Mouse (Mus musculus): Measurements from ENCODE around the gene Zbtb26. TPM values are rescaled to one million over a fixed set of nuclear protein-coding genes. Genes with fewer than 3 reads are reported as not detected.

Gene Zbtb26
- polyA plus RNA-seq, 1 experiment from 2014 or later, result 7.6 TPM

GRCm38 (mm10) chr2:37460707-37461106 lies 17.8 kb upstream of the Zbtb26 start:
- Histone ChIP-seq H3K27me3 (replicated peaks; ENCODE audit: control insufficient read depth, insufficient read depth, low read length) (no peaks in the 10 kb centered on the region), H3K4me3 (ENCODE audit: low read depth, low read length) (no peak overlapping the region), H3K36me3 (ENCODE audit: control insufficient read depth, insufficient read depth, low read length) (peaks cover 4% of the 10 kb centered on the region; the same call in 1 of the 2 replicates), H3K9me3 (ENCODE audit: control insufficient read depth, low read length) (no peaks in the 10 kb centered on the region; the same call in 1 of the 2 replicates), H3K27ac (ENCODE audit: low read depth, low read length) (no peak overlapping the region), H3K4me1 (replicated peaks; ENCODE audit: control insufficient read depth, insufficient read depth, low read length) (no peaks in the 10 kb centered on the region), H3K4me2 (no peak overlapping the region), H3K9ac (ENCODE audit: low read depth, low read length) (no peak overlapping the region)
- WGBS, result 93% methylated on average over 4 of the region's 4 CpGs
- ATAC-seq (replicated peaks; ENCODE audit: low FRiP score), result no peak
- no peak for DNase-seq (ENCODE audit: low spot score)

GRCm38 (mm10) chr2:37452376-37452760 lies 9.4 kb upstream of the Zbtb26 start:
- Histone ChIP-seq H3K9me3 (ENCODE audit: control insufficient read depth, low read length) (no peaks in the 10 kb centered on the region), H3K4me2 (peak overlapping the region; percentile 95), H3K9ac (ENCODE audit: low read depth, low read length) (peak overlapping the region; percentile 87), H3K4me3 (ENCODE audit: low read depth, low read length) (peak overlapping the region; percentile 94), H3K4me1 (replicated peaks; ENCODE audit: control insufficient read depth, insufficient read depth, low read length) (peaks cover 2% of the 10 kb centered on the region; the same call in 1 of the 2 replicates), H3K36me3 (ENCODE audit: control insufficient read depth, insufficient read depth, low read length) (no peaks in the 10 kb centered on the region), H3K27ac (ENCODE audit: low read depth, low read length) (peak overlapping the region; percentile 66; the same call in 1 of the 2 replicates), H3K27me3 (replicated peaks; ENCODE audit: control insufficient read depth, insufficient read depth, low read length) (no peaks in the 10 kb centered on the region)
- ATAC-seq (replicated peaks; ENCODE audit: low FRiP score) (peak; percentile 74), DNase-seq (ENCODE audit: low spot score) (no peak)
- under 1% methylated on average over 18 of the region's 24 CpGs for WGBS

- Histone ChIP-seq H3K9me3 (ENCODE audit: control insufficient read depth, low read length) (no peaks in the 10 kb centered on the region), H3K36me3 (ENCODE audit: control insufficient read depth, insufficient read depth, low read length) (no peaks in the 10 kb centered on the region), H3K27me3 (replicated peaks; ENCODE audit: control insufficient read depth, insufficient read depth, low read length) (no peaks in the 10 kb centered on the region), H3K9ac (ENCODE audit: low read depth, low read length) (peak overlapping the region; percentile 87), H3K4me1 (replicated peaks; ENCODE audit: control insufficient read depth, insufficient read depth, low read length) (peaks cover 2% of the 10 kb centered on the region; the same call in 1 of the 2 replicates), H3K4me2 (peak overlapping the region; percentile 95), H3K27ac (ENCODE audit: low read depth, low read length) (peak overlapping the region; percentile 66; the same call in 1 of the 2 replicates), H3K4me3 (ENCODE audit: low read depth, low read length) (peak overlapping the region; percentile 94)
- DNase-seq (ENCODE audit: low spot score), result peak; percentile 90
- ATAC-seq (replicated peaks; ENCODE audit: low FRiP score), result peak; percentile 99
- 8% methylated on average over 40 of the region's 44 CpGs for WGBS
Measured at GRCm38 (mm10) chr2:37451667-37452375, 8.9 kb upstream of the Zbtb26 start.

- Histone ChIP-seq H3K9ac (ENCODE audit: low read depth, low read length) (peak overlapping the region; percentile 93), H3K4me2 (peak overlapping the region; percentile 90), H3K27ac (ENCODE audit: low read depth, low read length) (peak overlapping the region; percentile 85), H3K9me3 (ENCODE audit: control insufficient read depth, low read length) (no peaks in the 10 kb centered on the region), H3K4me3 (ENCODE audit: low read depth, low read length) (peak overlapping the region; percentile 91), H3K27me3 (replicated peaks; ENCODE audit: control insufficient read depth, insufficient read depth, low read length) (no peaks in the 10 kb centered on the region), H3K4me1 (replicated peaks; ENCODE audit: control insufficient read depth, insufficient read depth, low read length) (peaks cover 7% of the 10 kb centered on the region), H3K36me3 (ENCODE audit: control insufficient read depth, insufficient read depth, low read length) (no peaks in the 10 kb centered on the region; the same call in 1 of the 2 replicates)
- DNase-seq (ENCODE audit: low spot score) (peak; percentile 35), ATAC-seq (replicated peaks; ENCODE audit: low FRiP score) (peak; percentile 11; the same call in 1 of the 2 replicates)
- 30% methylated on average over 7 of the region's 7 CpGs for WGBS
Measured at GRCm38 (mm10) chr2:37431609-37432008, 11.3 kb downstream of the Zbtb26 start.

- DNase-seq (ENCODE audit: low spot score), result peak; percentile 80
- WGBS, result under 1% methylated on average over 38 of the region's 38 CpGs
Measured at GRCm38 (mm10) chr2:37430593-37431464, 12.1 kb downstream of the Zbtb26 start.

GRCm38 (mm10) chr2:37423671-37424070 lies 19.3 kb downstream of the Zbtb26 start:
- Histone ChIP-seq H3K4me1 (replicated peaks; ENCODE audit: control insufficient read depth, insufficient read depth, low read length) (peaks cover 9% of the 10 kb centered on the region; the same call in 1 of the 2 replicates), H3K4me3 (ENCODE audit: low read depth, low read length) (no peak overlapping the region), H3K4me2 (no peak overlapping the region), H3K9me3 (ENCODE audit: control insufficient read depth, low read length) (no peaks in the 10 kb centered on the region), H3K27ac (ENCODE audit: low read depth, low read length) (no peak overlapping the region), H3K36me3 (ENCODE audit: control insufficient read depth, insufficient read depth, low read length) (no peaks in the 10 kb centered on the region; the same call in 1 of the 2 replicates), H3K9ac (ENCODE audit: low read depth, low read length) (no peak overlapping the region), H3K27me3 (replicated peaks; ENCODE audit: control insufficient read depth, insufficient read depth, low read length) (no peaks in the 10 kb centered on the region)
- no peak for ATAC-seq (replicated peaks; ENCODE audit: low FRiP score)
- no peak for DNase-seq (ENCODE audit: low spot score)
- 49% methylated on average over 3 of the region's 3 CpGs for WGBS

More at GRCm38 (mm10) chr2:37430593-37431464, 12.1 kb downstream of the Zbtb26 start:
- Histone ChIP-seq H3K9ac (ENCODE audit: low read depth, low read length) (peak overlapping the region; percentile 93), H3K27me3 (replicated peaks; ENCODE audit: control insufficient read depth, insufficient read depth, low read length) (no peaks in the 10 kb centered on the region), H3K27ac (ENCODE audit: low read depth, low read length) (peak overlapping the region; percentile 85), H3K36me3 (ENCODE audit: control insufficient read depth, insufficient read depth, low read length) (no peaks in the 10 kb centered on the region; the same call in 1 of the 2 replicates), H3K4me1 (replicated peaks; ENCODE audit: control insufficient read depth, insufficient read depth, low read length) (peaks cover 7% of the 10 kb centered on the region), H3K4me2 (peak overlapping the region; percentile 90), H3K4me3 (ENCODE audit: low read depth, low read length) (peak overlapping the region; percentile 91), H3K9me3 (ENCODE audit: control insufficient read depth, low read length) (no peaks in the 10 kb centered on the region)
- ATAC-seq (replicated peaks; ENCODE audit: low FRiP score), result peak; percentile 94

GRCm38 (mm10) chr2:37422306-37423304 lies 20.3 kb downstream of the Zbtb26 start, which contains the start of gene Rc3h2:
Rc3h2 (minus strand) TSS chr2:37422903.
- Histone ChIP-seq H3K36me3 (ENCODE audit: control insufficient read depth, insufficient read depth, low read length) (no peaks in the 10 kb centered on the region), H3K27me3 (replicated peaks; ENCODE audit: control insufficient read depth, insufficient read depth, low read length) (no peaks in the 10 kb centered on the region), H3K9ac (ENCODE audit: low read depth, low read length) (peak within 1 kb of the TSS; percentile 90), H3K4me1 (replicated peaks; ENCODE audit: control insufficient read depth, insufficient read depth, low read length) (peaks cover 9% of the 10 kb centered on the region; the same call in 1 of the 2 replicates), H3K9me3 (ENCODE audit: control insufficient read depth, low read length) (no peaks in the 10 kb centered on the region), H3K4me3 (ENCODE audit: low read depth, low read length) (peak within 1 kb of the TSS; percentile 96), H3K4me2 (peak within 1 kb of the TSS; percentile 85), H3K27ac (ENCODE audit: low read depth, low read length) (peak within 1 kb of the TSS; percentile 88)
- ATAC-seq (replicated peaks; ENCODE audit: low FRiP score) (peak; percentile 99), DNase-seq (ENCODE audit: low spot score) (peak; percentile 90)
- WGBS, result under 1% methylated on average over 72 of the region's 75 CpGs

All from liver, embryonic 11.5 days (tissue).